Mouse (Mus musculus): ENCODE results near the gene Rc3h2.

DNA sequence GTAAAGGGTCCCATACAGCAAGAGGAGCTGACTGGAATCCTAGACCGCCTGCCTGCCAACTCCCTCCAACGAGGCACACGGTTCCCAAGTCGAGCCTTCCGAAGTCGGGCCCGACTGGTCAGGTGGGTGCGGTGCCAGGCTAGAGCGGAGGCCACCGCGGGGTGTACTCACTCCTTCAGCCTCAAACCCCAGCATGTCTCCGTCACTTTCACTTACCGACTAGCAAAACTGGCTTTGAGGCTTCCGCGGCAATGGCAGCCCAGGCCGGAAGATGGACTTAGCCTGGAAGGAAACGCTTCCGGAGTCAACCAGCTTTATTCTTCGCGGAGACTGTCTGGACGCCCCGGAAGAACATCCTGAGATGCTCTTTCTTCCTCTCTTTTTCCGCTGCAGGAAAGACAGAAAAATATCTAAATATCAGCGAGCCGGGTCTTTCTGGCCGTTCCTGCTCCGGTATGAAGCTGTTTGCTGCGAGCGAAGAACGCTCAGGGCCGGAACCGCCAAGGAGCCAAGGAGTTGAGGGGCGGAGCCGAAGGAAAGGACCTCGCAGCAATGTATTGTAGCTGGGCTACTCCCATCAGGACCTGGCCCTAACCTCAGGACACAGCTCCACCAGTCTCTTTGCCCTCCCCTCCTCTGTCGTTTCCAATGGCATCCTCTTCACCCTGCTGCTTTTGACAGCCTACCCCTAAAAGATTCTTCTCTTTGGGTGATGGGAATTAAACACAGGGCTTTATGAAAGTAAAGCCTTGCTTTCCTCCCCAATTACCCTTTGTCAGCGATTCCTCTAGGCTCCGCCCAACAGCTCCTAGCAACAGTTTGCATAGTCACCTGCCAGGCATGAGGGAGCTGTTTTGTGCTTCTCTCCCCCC, 8.1 kb upstream of the Rc3h2 start:
- no peak for TF ChIP-seq CTCF (IDR thresholded peaks at IDR 0.05; ENCODE audit: low read depth, low read length)
- TF ChIP-seq POLR2A (IDR thresholded peaks at IDR 0.05; ENCODE audit: extremely low read depth, insufficient read depth, low read length), result 0 out of 2 replicates have a peak, but pooled peaks have one; percentile 31
